Mouse (Mus musculus): Measurements from ENCODE around the gene Krit1.

DNA sequence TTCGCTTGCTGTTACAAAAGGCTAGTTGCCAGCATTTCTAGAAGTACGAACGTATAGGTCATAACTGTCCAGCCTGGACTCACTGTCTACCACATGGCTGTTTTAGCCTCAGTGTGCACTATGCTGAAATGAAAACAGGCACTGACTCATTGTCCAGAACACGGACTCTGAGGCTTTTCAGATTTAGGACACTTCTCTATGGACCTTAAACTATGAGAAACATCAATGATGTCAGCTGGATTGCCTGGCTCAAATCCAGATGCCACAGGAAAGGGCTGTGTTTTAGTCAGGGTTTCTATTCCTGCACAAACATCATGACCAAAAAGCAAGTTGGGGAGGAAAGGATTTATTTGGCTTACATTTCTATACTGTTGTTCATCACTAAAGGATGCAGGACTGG is 15.4 kb upstream of the Krit1 start:
- TF ChIP-seq CTCF (IDR thresholded peaks at IDR 0.05; ENCODE audit: low read depth) (no peak), EP300 (IDR thresholded peaks at IDR 0.05; ENCODE audit: low read depth) (no peak)
